Mouse (Mus musculus) cerebellum, adult 2 months (tissue): ENCODE measurements around the gene Slc41a3. TPM values are rescaled to one million over a fixed set of nuclear protein-coding genes. Genes with fewer than 3 reads are reported as not detected.
A peak's percentile ranks its signal among the peaks of the same experiment; 100 is the strongest.

ENCODE experiments used
- DNase-seq, 2 experiments: peaks; one replicate each; pipeline ENCODE4 v3.0.0; 2021
- H3K27ac ChIP-seq: fragments of 200-500 bp; 2 replicates; pipeline ENCODE4 v1.5.1; 2012; ENCODE audit warnings: low read length, control low read depth, inconsistent platforms; ENCODE audit not compliant: insufficient read depth
- H3K27me3 ChIP-seq: fragments of 200-500 bp; 2 replicates; pipeline ENCODE4 v1.6.1; 2012; ENCODE audit warnings: inconsistent platforms, mild to moderate bottlenecking, low read length, moderate library complexity; ENCODE audit not compliant: control insufficient read depth, insufficient read depth
- H3K4me1 ChIP-seq: fragments of 200-500 bp; 2 replicates; pipeline ENCODE4 v1.6.1; 2011; ENCODE audit warnings: low read length; ENCODE audit not compliant: control insufficient read depth, insufficient read depth
- H3K4me3 ChIP-seq: fragments of 200-500 bp; replicated peaks from 2 replicates; pipeline ENCODE3; 2011; ENCODE audit warnings: mild to moderate bottlenecking, low read depth, low read length, control low read depth; ENCODE audit not compliant: insufficient read depth
- CTCF ChIP-seq: fragments of 200-500 bp; IDR thresholded peaks from 2 replicates; pipeline ENCODE4 v1.5.1; 2011; ENCODE audit warnings: low read depth, mild to moderate bottlenecking, control low read depth, low read length, moderate library complexity, borderline replicate concordance; ENCODE audit not compliant: insufficient read depth
- POLR2A ChIP-seq: fragments of 200-500 bp; IDR thresholded peaks from 2 replicates; pipeline ENCODE4 v1.6.1; 2011; ENCODE audit warnings: low read length, control low read depth, borderline replicate concordance; ENCODE audit not compliant: insufficient read depth
- WGBS: fragments of 180-500 bp; shearing (Covaris S2); methylation state at CpG from one replicate; pipeline ENCODE4 v1.1.7; 2018; 5-methylcytosine and 5-hydroxymethylcytosine counted together
- polyA plus RNA-seq: library from polyadenylated mRNA; depleted of rRNA; stranded (reverse); fragments of >200 nt; gene quantifications from 2 replicates; pipeline ENCODE4 v1.2.3, GENCODE M21; 2012

The Slc41a3 gene
- polyA plus RNA-seq, 1 experiment: 32.8 TPM

DNA sequence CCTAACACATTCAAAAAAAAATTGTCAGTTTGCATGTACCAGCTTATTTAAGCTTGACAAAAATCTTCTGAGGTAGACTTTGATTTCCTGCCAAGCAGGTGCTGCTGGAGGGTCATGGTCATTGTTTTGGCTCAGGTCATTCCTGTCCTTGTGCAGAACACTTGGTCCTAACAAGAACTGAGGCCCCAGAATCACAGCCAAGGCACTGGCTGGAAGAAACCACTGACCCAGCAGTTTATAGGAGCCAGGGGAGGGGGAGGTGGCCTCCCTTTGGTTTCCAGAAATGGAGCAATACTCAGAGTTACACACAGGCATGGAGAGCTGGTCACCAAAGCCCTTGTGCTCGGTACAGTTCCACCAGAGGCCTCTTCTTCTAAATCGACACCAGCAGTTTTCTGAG, 22.2 kb upstream of the Slc41a3 start:
- no peak for DNase-seq

DNA sequence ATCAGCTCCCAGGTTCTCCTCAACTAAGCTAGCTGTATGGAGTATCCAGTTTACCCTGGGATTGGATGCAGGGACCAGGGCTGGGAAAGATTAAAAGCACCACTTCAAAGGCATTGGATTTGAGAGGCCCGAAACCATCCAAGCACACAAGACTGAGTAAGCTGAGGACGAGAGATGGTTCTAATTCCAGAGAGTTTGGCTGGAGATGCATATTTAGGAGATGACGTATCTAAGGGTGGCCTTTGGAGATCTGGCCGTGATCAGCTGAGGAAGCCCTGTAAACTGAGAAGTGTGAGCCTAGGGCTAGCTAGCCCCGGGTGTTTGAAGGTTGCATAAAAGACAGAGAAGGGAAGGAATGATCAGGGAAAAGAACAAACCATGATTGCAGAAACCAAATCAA, 16.4 kb upstream of the Slc41a3 start:
- WGBS: 82% methylated on average over 5 of the region's 5 CpGs
- TF ChIP-seq CTCF (no peak), POLR2A (no peak)
- H3K27ac ChIP-seq: no peak overlapping the region
- H3K4me1 ChIP-seq: no peaks in the 10 kb centered on the region
- DNase-seq: no peak
- H3K27me3 ChIP-seq: no peaks in the 10 kb centered on the region; the same call in 1 of the 2 replicates
- no peak overlapping the region for H3K4me3 ChIP-seq

More for the DNA sequence above, 22.2 kb upstream of the Slc41a3 start:
- no peaks in the 10 kb centered on the region for H3K27me3 ChIP-seq
- H3K27ac ChIP-seq: no peak overlapping the region
- H3K4me1 ChIP-seq: no peaks in the 10 kb centered on the region
- 88% methylated on average over 2 of the region's 2 CpGs for WGBS
- TF ChIP-seq CTCF: no peak
- TF ChIP-seq POLR2A: no peak
- no peak overlapping the region for H3K4me3 ChIP-seq

DNA sequence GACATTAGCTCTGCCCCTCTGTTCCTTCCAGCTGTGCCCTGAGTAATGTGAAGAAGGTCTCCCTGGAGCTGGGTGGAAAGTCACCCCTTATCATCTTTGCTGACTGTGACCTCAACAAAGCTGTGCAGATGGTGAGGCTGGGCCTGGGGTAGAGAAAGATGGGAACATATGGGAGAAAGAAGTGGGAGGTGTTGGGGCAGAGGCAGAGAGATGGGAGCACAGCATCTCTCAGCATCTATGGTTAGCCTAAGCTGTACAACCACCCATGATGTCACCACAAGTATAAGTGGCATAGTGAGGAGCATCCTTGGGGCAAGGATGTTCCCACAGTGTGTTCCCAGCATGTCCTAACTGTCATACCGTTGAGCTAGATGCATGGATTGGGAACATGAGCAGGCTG, 13.8 kb upstream of the Slc41a3 start:
- H3K4me1 ChIP-seq: no peaks in the 10 kb centered on the region
- DNase-seq: no peak
- WGBS: 70% methylated on average over 1 of the region's 1 CpGs
- no peak overlapping the region for H3K27ac ChIP-seq
- no peaks in the 10 kb centered on the region; the same call in 1 of the 2 replicates for H3K27me3 ChIP-seq
- H3K4me3 ChIP-seq: no peak overlapping the region
- TF ChIP-seq CTCF (no peak), POLR2A (no peak)

DNA sequence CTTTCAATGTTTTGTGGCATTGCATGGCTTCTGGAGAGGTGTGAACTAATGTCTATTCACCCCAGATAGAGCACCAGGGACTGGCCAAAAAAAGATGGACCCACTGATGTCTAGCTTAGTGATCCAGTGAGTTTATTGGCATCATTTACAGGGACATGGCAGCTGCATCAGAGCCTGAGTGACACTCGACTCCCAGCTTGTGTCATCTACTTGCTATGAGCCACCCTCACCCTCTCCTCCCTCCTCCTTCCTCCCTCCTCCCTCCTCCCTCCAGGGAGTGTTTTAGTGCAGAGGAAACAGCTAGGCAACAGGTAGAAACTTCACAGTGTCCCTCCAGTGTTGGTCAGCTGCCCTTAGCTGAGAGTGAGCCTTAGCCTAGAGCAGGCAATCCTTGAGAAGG, 9.6 kb upstream of the Slc41a3 start:
- WGBS: 77% methylated on average over 1 of the region's 1 CpGs
- no peak for TF ChIP-seq POLR2A
- TF ChIP-seq CTCF: no peak
- H3K4me1 ChIP-seq: peaks cover 15% of the 10 kb centered on the region
- DNase-seq: no peak
- no peaks in the 10 kb centered on the region for H3K27me3 ChIP-seq
- H3K27ac ChIP-seq: no peak overlapping the region
- H3K4me3 ChIP-seq: no peak overlapping the region

DNA sequence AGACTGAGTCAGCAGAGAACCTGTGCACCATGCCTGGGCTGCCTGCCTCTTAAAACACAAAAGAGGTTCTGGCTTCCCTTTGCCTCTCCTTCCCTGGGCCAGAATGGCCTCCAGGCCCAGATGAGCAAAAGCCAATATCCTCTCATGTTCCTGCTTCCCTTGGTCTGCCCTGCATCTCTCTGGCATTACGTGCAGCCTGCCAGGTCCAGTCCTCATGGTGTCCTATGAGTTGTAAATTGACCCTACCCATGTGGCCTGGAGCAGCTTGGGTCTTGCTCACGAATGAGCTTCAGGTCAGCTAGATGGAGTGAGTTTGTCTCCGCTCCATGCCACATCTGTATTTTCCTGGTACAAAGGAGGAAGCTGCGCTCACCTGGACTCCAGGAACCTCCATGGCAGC, 7.5 kb upstream of the Slc41a3 start:
- Histone ChIP-seq H3K27ac (no peak overlapping the region), H3K27me3 (no peaks in the 10 kb centered on the region), H3K4me3 (no peak overlapping the region), H3K4me1 (peaks cover 15% of the 10 kb centered on the region)
- WGBS: 86% methylated on average over 4 of the region's 4 CpGs
- TF ChIP-seq POLR2A (no peak), CTCF (no peak)
- no peak for DNase-seq

DNA sequence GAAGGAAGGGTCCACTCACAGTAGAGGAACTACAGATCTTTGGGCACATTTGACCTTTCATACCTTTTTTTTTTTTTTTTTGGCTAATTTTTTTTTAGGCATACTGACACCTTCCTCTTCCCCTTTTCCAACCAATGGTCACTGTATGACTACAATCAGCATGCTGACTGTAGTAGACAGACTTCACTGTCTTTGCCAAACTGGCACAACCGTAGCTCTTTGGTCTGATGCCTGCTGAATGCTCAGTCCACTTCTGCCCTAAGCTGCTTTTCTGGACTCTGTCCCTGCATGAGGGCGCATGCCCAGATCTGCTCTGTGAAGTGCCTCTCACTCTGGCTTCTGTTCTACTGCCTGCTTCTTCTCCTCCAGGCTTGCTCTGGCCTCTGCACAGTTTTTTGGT, 6.9 kb upstream of the Slc41a3 start:
- WGBS: 6% methylated on average over 2 of the region's 2 CpGs
- TF ChIP-seq POLR2A (no peak), CTCF (no peak)
- no peaks in the 10 kb centered on the region for H3K27me3 ChIP-seq
- H3K4me3 ChIP-seq: no peak overlapping the region
- H3K27ac ChIP-seq: no peak overlapping the region
- peak; percentile 80 to 91 for DNase-seq
- peaks cover 15% of the 10 kb centered on the region for H3K4me1 ChIP-seq

DNA sequence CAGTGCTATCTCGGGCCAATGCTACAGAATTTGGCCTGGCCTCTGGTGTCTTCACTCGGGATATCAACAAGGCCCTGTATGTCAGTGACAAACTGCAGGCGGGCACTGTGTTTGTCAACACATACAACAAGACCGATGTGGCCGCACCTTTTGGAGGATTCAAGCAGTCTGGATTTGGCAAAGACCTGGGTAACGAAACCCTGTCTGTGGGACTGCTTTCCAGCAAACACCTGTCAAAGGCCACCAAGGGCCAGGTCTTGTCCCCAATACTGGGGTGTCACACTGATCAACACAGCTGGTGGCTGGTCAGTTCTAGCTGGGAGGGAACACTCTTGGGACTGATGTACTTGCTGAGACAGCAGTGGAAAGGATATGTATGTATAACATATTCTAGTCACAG, 6.3 kb upstream of the Slc41a3 start:
- WGBS: 62% methylated on average over 6 of the region's 6 CpGs
- DNase-seq: no peak
- no peak overlapping the region for H3K4me3 ChIP-seq
- no peak overlapping the region for H3K27ac ChIP-seq
- H3K4me1 ChIP-seq: peaks cover 15% of the 10 kb centered on the region
- no peak for TF ChIP-seq CTCF
- TF ChIP-seq POLR2A: no peak
- H3K27me3 ChIP-seq: no peaks in the 10 kb centered on the region

DNA sequence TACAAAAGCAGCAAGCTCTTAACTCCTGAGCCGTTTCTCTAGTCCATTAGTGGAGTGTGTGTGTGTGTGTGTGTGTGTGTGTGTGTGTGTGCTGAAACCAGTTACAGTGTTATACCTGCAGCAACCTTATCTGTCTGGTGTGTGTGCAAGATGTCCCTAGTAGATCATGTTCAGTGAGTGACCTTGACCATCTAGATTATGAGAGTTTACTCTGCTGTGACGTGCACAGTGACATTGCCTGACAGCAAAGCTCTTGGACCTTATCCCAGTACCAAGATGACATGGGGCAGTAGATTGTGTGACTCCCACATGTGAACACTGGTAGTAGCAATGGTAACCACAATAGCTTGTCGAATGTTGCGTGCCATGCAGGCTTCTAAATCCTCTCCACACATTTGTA, 4.2 kb upstream of the Slc41a3 start:
- Histone ChIP-seq H3K4me1 (peaks cover 15% of the 10 kb centered on the region), H3K27ac (no peak overlapping the region), H3K4me3 (no peak overlapping the region), H3K27me3 (no peaks in the 10 kb centered on the region)
- DNase-seq: no peak
- 86% methylated on average over 4 of the region's 4 CpGs for WGBS
- TF ChIP-seq POLR2A (no peak), CTCF (no peak)
